Mouse (Mus musculus) midbrain, embryonic 16.5 days (tissue): Measurements from ENCODE around the gene Slc26a10. TPM values are rescaled to one million over a fixed set of nuclear protein-coding genes. Genes with fewer than 3 reads are reported as not detected.
"Not testable (repeated sequence)": the region's sequence is repeated elsewhere in the genome, so short reads cannot be mapped to it uniquely, and the experiment has no call there.

Experiments
- ATAC-seq: fragments of 200-750 bp; cut with Nextera tagmentation; 2 replicates; pipeline ENCODE4 v1.8.0; 2017; ENCODE audit warnings: moderate TSS enrichment
- H3K27ac ChIP-seq: fragments of 300-500 bp; sonication (generic); 2 replicates; pipeline ENCODE4 v1.5.1; 2014; ENCODE audit warnings: mild to moderate bottlenecking, low read length, mixed read lengths
- H3K27me3 ChIP-seq: fragments of 300-500 bp; sonication (generic); 2 replicates; pipeline ENCODE4 v1.6.1; 2014; ENCODE audit warnings: low read depth, low read length, mixed read lengths; ENCODE audit not compliant: control insufficient read depth, insufficient read depth
- H3K36me3 ChIP-seq: fragments of 300-500 bp; sonication (generic); 2 replicates; pipeline ENCODE4 v1.6.1; 2014; ENCODE audit warnings: mild to moderate bottlenecking, low read length, moderate library complexity, mixed read lengths; ENCODE audit not compliant: control insufficient read depth, insufficient read depth
- H3K4me1 ChIP-seq: fragments of 300-500 bp; sonication (generic); 2 replicates; pipeline ENCODE4 v1.6.1; 2014; ENCODE audit warnings: mild to moderate bottlenecking, low read length, mixed read lengths; ENCODE audit not compliant: control insufficient read depth, insufficient read depth
- H3K4me2 ChIP-seq: fragments of 300-500 bp; sonication (generic); 2 replicates; pipeline ENCODE4 v1.6.1; 2014; ENCODE audit warnings: mild to moderate bottlenecking, low read length, mixed read lengths
- H3K4me3 ChIP-seq: fragments of 300-500 bp; sonication (generic); 2 replicates; pipeline ENCODE4 v1.5.1; 2014; ENCODE audit warnings: low read depth, mild to moderate bottlenecking, low read length, moderate library complexity, mixed read lengths
- H3K9ac ChIP-seq: fragments of 300-500 bp; sonication (generic); 2 replicates; pipeline ENCODE4 v1.6.1; 2014; ENCODE audit warnings: low read depth, low read length, mixed read lengths
- H3K9me3 ChIP-seq: fragments of 300-500 bp; sonication (generic); replicated peaks from 2 replicates; pipeline ENCODE4 v1.6.1; 2014; ENCODE audit warnings: mild to moderate bottlenecking, low read length, mixed read lengths; ENCODE audit not compliant: control insufficient read depth, poor library complexity, severe bottlenecking
- WGBS: fragments of 180-500 bp; shearing (Covaris S2); extraction: QIAGEN DNeasy Blood & Tissue Kit; methylation state at CpG from one replicate; pipeline ENCODE4 v1.1.7; 2014; 5-methylcytosine and 5-hydroxymethylcytosine counted together
- polyA plus RNA-seq: library from polyadenylated mRNA; unstranded; fragments of >200 nt; fragmentation: Nextera tagmentation; extraction: Ambion mirVana; gene quantifications from 2 replicates; pipeline ENCODE4 v1.2.1, GENCODE M21; 2015

Slc26a10 gene
- polyA plus RNA-seq, 1 experiment from 2014 or later, result 1.2 TPM

DNA sequence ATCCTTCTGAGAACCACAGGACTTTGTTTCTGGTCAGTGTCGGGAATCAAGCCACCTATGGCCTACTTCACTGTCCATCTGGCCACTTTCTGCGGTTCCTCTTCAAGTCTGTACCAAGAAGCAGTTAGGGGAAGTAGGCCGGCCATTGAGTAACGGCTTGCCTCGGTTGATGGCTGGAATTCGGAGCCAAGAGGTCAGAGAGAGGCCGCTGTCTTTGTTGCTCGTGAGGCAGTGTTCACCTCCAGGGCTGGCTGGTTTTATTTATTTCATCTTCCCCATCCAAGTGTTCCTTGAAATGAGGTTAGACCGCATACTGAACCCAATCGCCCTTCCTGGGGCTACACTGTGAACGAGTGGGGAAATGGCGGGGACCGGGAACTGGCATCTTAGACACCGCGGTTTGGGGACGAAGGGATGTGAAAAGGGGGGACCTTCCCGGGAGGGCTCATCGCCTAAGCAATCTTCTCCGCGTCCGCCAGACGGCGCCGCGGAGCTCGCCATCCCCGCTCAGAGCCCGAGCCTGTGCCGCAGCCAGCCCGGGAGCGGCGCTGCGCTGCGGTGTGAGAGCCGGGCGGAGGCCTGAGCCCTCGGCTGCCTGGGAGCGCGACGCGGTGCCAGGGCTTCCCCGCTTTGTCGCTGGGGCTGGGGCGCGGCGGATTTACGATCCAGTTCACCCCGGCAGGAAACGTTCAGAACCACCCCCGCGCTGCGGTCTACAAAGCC, 15.7 kb downstream of the Slc26a10 start, which contains the start of gene B4galnt1:
B4galnt1 (plus strand) TSS at position 595 of the 723 bp plus-strand sequence.
- Histone ChIP-seq H3K4me3 (peak within 1 kb of the TSS; percentile 89), H3K36me3 (no peaks in the 10 kb centered on the region), H3K4me2 (peak within 1 kb of the TSS; percentile 75), H3K27ac (peak within 1 kb of the TSS; percentile 95), H3K4me1 (peaks cover 13% of the 10 kb centered on the region), H3K9ac (peak within 1 kb of the TSS; percentile 94), H3K9me3 (no peaks in the 10 kb centered on the region), H3K27me3 (peaks cover 8% of the 10 kb centered on the region; the same call in 1 of the 2 replicates)
- peak; percentile 90 for ATAC-seq
- WGBS, result 2% methylated on average over 48 of the region's 52 CpGs

GRCm38 (mm10) chr10:127164190-127164589, 16.3 kb downstream of the Slc26a10 start:
- no peak for ATAC-seq
- H3K9me3 ChIP-seq, result no peaks in the 10 kb centered on the region
- H3K4me3 ChIP-seq, result no peak overlapping the region; the same call in 1 of the 2 replicates
- H3K27me3 ChIP-seq, result peaks cover 2% of the 10 kb centered on the region; the same call in 1 of the 2 replicates
- H3K9ac ChIP-seq, result no peak overlapping the region
- H3K36me3 ChIP-seq, result no peaks in the 10 kb centered on the region
- H3K4me2 ChIP-seq, result peak overlapping the region; percentile 75
- WGBS, result 95% methylated on average over 4 of the region's 4 CpGs
- H3K27ac ChIP-seq, result peak overlapping the region; percentile 95
- H3K4me1 ChIP-seq, result peaks cover 11% of the 10 kb centered on the region

GRCm38 (mm10) chr10:127162771-127163261, 17.6 kb downstream of the Slc26a10 start:
- H3K9me3 ChIP-seq, H3K4me2 ChIP-seq, H3K4me3 ChIP-seq, H3K27me3 ChIP-seq, ATAC-seq, H3K9ac ChIP-seq, H3K36me3 ChIP-seq, H3K27ac ChIP-seq: not testable (repeated sequence)
- peaks cover 10% of the 10 kb centered on the region for H3K4me1 ChIP-seq
- WGBS, result 67% methylated on average over 7 of the region's 7 CpGs

DNA sequence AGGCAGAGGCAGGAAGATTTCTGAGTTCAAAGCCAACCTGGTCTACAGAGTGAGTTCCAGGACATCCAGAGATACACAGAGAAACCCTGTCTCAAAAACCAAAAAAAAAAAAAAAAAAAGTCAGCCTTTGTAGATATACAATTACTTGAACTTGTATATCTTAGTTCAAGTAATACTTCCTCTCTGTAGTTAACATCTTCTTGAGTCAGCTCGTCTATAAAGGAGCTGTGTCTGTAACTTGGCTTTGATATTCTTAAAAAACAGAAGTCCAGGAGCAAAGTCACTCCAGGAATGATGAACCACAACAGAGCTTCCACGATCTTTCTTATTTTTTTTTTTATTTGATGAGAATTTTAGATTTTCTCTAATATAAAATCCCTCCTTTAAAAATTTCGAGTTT, 19.7 kb downstream of the Slc26a10 start:
- Histone ChIP-seq H3K27ac (no peak overlapping the region), H3K4me1 (no peaks in the 10 kb centered on the region; the same call in 1 of the 2 replicates), H3K9me3 (no peaks in the 10 kb centered on the region), H3K4me2 (no peak overlapping the region), H3K27me3 (no peaks in the 10 kb centered on the region), H3K36me3 (no peaks in the 10 kb centered on the region), H3K9ac (no peak overlapping the region), H3K4me3 (no peak overlapping the region)
- no peak for ATAC-seq
- 76% methylated on average over 3 of the region's 3 CpGs for WGBS

- H3K4me3 ChIP-seq, result no peak overlapping the region
- no peaks in the 10 kb centered on the region; the same call in 1 of the 2 replicates for H3K4me1 ChIP-seq
- no peak overlapping the region for H3K9ac ChIP-seq
- H3K36me3 ChIP-seq, result no peaks in the 10 kb centered on the region
- ATAC-seq, result no peak
- H3K9me3 ChIP-seq, result no peaks in the 10 kb centered on the region
- 82% methylated on average over 9 of the region's 9 CpGs for WGBS
- no peaks in the 10 kb centered on the region for H3K27me3 ChIP-seq
- no peak overlapping the region for H3K27ac ChIP-seq
- no peak overlapping the region for H3K4me2 ChIP-seq
Measured at GRCm38 (mm10) chr10:127160081-127160480, 20.4 kb downstream of the Slc26a10 start.

- Histone ChIP-seq H3K4me3 (no peak overlapping the region), H3K4me1 (no peaks in the 10 kb centered on the region), H3K9me3 (no peaks in the 10 kb centered on the region), H3K27ac (no peak overlapping the region), H3K27me3 (no peaks in the 10 kb centered on the region), H3K36me3 (no peaks in the 10 kb centered on the region), H3K9ac (no peak overlapping the region), H3K4me2 (no peak overlapping the region)
- 70% methylated on average over 3 of the region's 3 CpGs for WGBS
- ATAC-seq, result no peak
Measured at GRCm38 (mm10) chr10:127158471-127158870, 22.0 kb downstream of the Slc26a10 start.

DNA sequence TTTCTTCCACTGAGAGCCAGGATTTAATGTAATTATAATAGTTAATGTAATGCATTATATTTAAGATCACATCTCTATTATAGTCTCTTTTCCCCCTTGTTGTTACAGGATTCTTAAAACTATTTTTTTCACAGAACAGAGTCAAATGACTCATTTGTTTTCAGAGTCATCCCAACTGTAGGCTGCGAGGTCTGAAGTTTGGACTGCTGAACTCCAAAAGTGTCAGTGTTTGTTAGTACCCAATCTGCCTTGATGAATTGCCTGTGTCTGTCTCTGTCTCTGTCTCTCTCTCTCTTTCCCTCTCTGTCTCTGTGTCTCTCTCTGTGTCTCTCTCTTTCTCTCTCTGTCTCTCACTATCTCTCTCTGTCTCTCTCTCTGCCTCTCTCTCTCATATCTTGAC, 23.9 kb downstream of the Slc26a10 start:
- ATAC-seq, result no peak
- Histone ChIP-seq H3K9ac (no peak overlapping the region), H3K27ac (no peak overlapping the region), H3K4me1 (no peaks in the 10 kb centered on the region), H3K27me3 (no peaks in the 10 kb centered on the region), H3K9me3 (no peaks in the 10 kb centered on the region), H3K4me2 (no peak overlapping the region), H3K36me3 (no peaks in the 10 kb centered on the region), H3K4me3 (no peak overlapping the region)
- 86% methylated on average over 1 of the region's 1 CpGs for WGBS

DNA sequence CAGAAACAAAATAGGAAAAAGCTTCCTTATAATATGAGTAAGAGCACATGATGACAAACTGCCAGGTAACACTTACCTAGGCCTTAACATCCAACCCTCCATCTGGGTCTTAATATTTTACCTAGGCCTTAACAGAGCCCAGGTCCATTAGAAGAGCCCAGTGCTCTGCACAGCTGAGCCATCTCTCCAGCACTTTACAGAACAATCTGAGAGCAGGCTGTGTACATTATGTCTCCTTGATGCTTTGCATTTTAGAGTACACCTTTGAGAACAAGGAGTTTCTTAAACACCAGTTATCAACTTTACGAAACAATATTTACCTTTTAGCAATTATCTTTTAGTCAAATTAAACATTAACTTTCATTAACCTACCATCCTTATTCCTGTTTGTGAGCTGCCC, 24.4 kb downstream of the Slc26a10 start:
- Histone ChIP-seq H3K36me3 (no peaks in the 10 kb centered on the region), H3K27ac (no peak overlapping the region), H3K4me3 (no peak overlapping the region), H3K4me2 (no peak overlapping the region), H3K4me1 (no peaks in the 10 kb centered on the region), H3K27me3 (no peaks in the 10 kb centered on the region), H3K9me3 (no peaks in the 10 kb centered on the region), H3K9ac (no peak overlapping the region)
- ATAC-seq, result no peak
- 100% methylated on average over 1 of the region's 1 CpGs for WGBS

GRCm38 (mm10) chr10:127154652-127155051, 25.8 kb downstream of the Slc26a10 start:
- H3K27me3 ChIP-seq, result no peaks in the 10 kb centered on the region
- ATAC-seq, result no peak
- no peak overlapping the region for H3K4me2 ChIP-seq
- H3K4me3 ChIP-seq, result no peak overlapping the region
- WGBS, result 89% methylated on average over 5 of the region's 5 CpGs
- no peaks in the 10 kb centered on the region for H3K36me3 ChIP-seq
- H3K9ac ChIP-seq, result no peak overlapping the region
- no peaks in the 10 kb centered on the region for H3K9me3 ChIP-seq
- no peaks in the 10 kb centered on the region for H3K4me1 ChIP-seq
- H3K27ac ChIP-seq, result no peak overlapping the region
